Mouse (Mus musculus): ENCODE measurements around the gene Strip2. TPM values are rescaled to one million over a fixed set of nuclear protein-coding genes. Genes with fewer than 3 reads are reported as not detected.

The Strip2 gene
- polyA plus RNA-seq, 1 experiment from 2014 or later, result 0.46 TPM

DNA sequence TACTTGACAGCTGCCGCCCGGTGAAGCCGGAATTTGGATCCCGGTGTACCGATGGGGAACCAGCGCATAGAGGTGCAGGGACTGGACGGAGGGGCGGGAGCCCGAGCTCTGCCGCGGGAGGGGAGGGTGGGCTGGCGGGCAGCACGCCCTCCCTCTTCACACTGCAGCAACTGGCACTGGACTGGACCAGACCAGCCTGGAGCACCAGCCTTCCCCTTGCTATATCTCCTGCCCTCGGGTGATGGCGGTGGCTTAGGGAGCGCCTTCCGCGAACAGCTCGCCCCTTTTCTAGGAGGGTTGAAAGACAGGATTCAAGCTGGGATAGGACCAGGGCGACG, 540 bp downstream of the Strip2 start:
- H3K27me3 ChIP-seq (replicated peaks; ENCODE audit: control insufficient read depth, insufficient read depth, low read length), result peaks cover 11% of the 10 kb centered on the region; the same call in 1 of the 2 replicates
- H3K4me1 ChIP-seq (replicated peaks; ENCODE audit: control insufficient read depth, insufficient read depth, low read length), result no peaks in the 10 kb centered on the region
- no peaks in the 10 kb centered on the region for H3K9me3 ChIP-seq (ENCODE audit: control insufficient read depth)
- TF ChIP-seq CTCF (IDR thresholded peaks at IDR 0.05; ENCODE audit: low read depth), result no peak; the same call in 1 of the 2 replicates
- no peaks in the 10 kb centered on the region; the same call in 1 of the 2 replicates for H3K36me3 ChIP-seq (ENCODE audit: control insufficient read depth, insufficient read depth)
- under 1% methylated on average over 21 of the region's 21 CpGs for WGBS
- peak overlapping the region; percentile 98 for H3K4me2 ChIP-seq (replicated peaks; ENCODE audit: low read depth)
- peak overlapping the region; percentile 77 for H3K4me3 ChIP-seq (ENCODE audit: low read depth, low read length)
- peak overlapping the region; percentile 52 for H3K9ac ChIP-seq (ENCODE audit: low read depth, low read length)
- ATAC-seq, result peak; percentile 37
- no peak overlapping the region for H3K27ac ChIP-seq (ENCODE audit: low read depth, low read length)

DNA sequence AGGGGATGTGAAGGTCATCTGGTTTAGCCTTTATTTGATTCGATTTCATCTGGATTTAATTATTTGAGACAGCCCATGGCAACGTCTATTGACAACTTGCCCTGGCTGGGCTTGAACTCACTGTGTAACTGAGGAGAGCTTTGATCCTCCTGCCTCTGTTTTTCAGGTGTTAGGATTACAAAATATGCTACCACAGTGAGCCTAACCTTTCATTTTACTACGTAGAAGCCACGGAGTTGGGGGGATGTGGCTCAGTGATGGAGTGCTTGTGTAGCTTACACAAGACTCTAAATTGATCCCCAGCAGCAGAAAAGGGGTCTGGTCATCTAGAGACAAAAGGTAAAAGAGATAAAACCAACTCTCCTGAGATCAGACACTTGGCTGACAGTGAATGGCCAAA, 1.1 kb downstream of the Strip2 start:
- H3K27ac ChIP-seq (ENCODE audit: low read depth, low read length), result no peak overlapping the region
- peak overlapping the region; percentile 77 for H3K4me3 ChIP-seq (ENCODE audit: low read depth, low read length)
- H3K9me3 ChIP-seq (ENCODE audit: control insufficient read depth), result no peaks in the 10 kb centered on the region
- no peak for TF ChIP-seq CTCF (IDR thresholded peaks at IDR 0.05; ENCODE audit: low read depth)
- WGBS, result 54% methylated on average over 4 of the region's 4 CpGs
- H3K36me3 ChIP-seq (ENCODE audit: control insufficient read depth, insufficient read depth), result no peaks in the 10 kb centered on the region
- no peaks in the 10 kb centered on the region for H3K4me1 ChIP-seq (replicated peaks; ENCODE audit: control insufficient read depth, insufficient read depth, low read length)
- peaks cover 11% of the 10 kb centered on the region; the same call in 1 of the 2 replicates for H3K27me3 ChIP-seq (replicated peaks; ENCODE audit: control insufficient read depth, insufficient read depth, low read length)
- no peak for ATAC-seq
- H3K4me2 ChIP-seq (replicated peaks; ENCODE audit: low read depth), result no peak overlapping the region
- H3K9ac ChIP-seq (ENCODE audit: low read depth, low read length), result no peak overlapping the region

DNA sequence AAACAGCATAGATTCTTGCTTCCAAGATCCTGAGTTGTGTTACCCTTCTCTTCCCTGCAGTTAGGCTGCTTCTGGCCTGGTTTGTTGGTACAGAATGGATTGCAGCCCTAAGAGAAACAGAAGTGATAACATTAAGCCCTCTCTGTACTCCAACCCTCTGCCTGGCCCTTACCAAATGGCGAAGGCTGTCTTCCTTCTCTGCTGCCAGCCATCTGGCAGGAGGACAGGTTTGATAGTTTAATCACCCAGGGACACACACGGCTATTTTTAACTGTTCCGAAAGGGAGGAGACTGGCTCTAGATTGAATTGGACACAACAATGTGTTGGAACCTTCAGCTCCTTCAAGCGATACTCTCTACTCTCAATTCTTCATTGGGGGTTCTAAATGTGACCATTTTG, 6.7 kb downstream of the Strip2 start:
- Histone ChIP-seq H3K9ac (ENCODE audit: low read depth, low read length) (no peak overlapping the region), H3K4me2 (replicated peaks; ENCODE audit: low read depth) (no peak overlapping the region), H3K27me3 (replicated peaks; ENCODE audit: control insufficient read depth, insufficient read depth, low read length) (peaks cover 7% of the 10 kb centered on the region; the same call in 1 of the 2 replicates), H3K36me3 (ENCODE audit: control insufficient read depth, insufficient read depth) (no peaks in the 10 kb centered on the region), H3K27ac (ENCODE audit: low read depth, low read length) (no peak overlapping the region), H3K4me3 (ENCODE audit: low read depth, low read length) (no peak overlapping the region), H3K9me3 (ENCODE audit: control insufficient read depth) (no peaks in the 10 kb centered on the region), H3K4me1 (replicated peaks; ENCODE audit: control insufficient read depth, insufficient read depth, low read length) (no peaks in the 10 kb centered on the region)
- no peak for TF ChIP-seq CTCF (IDR thresholded peaks at IDR 0.05; ENCODE audit: low read depth)
- WGBS, result 69% methylated on average over 4 of the region's 4 CpGs
- no peak for ATAC-seq

DNA sequence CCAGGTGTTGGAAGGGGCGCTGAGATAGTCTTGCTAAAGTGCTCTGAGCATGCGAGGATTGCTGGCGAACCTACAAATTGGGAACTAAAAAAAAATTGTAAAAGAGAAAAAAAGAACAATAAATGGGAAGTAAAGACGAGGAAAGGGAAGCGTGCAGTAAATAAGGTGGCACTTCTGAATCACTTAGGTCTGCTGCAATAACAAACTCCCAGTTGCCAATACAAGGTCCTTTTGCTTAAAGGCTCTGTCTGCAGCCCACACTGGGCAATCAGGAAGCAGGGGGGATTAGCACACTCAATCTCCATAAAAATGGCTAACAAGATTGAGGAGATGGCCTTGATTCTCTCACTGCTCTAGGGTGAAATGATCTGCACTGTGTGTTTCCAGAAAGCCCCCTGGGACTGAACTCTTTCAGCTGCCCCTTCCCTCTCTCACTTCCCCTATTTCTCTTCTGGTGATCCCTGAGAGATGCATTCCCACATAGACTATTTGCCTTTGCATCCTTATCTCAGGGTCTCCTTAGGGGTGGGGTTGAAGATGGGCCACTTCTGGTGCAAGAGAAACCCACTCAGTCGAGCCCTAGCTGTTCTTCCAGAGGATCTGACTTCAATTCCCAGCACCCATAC, 8.9 kb downstream of the Strip2 start:
- WGBS, result 75% methylated on average over 6 of the region's 6 CpGs
- H3K27ac ChIP-seq (ENCODE audit: low read depth, low read length), result no peak overlapping the region
- ATAC-seq, result no peak
- H3K4me2 ChIP-seq (replicated peaks; ENCODE audit: low read depth), result no peak overlapping the region
- H3K9ac ChIP-seq (ENCODE audit: low read depth, low read length), result no peak overlapping the region
- no peaks in the 10 kb centered on the region for H3K9me3 ChIP-seq (ENCODE audit: control insufficient read depth)
- no peaks in the 10 kb centered on the region for H3K4me1 ChIP-seq (replicated peaks; ENCODE audit: control insufficient read depth, insufficient read depth, low read length)
- H3K4me3 ChIP-seq (ENCODE audit: low read depth, low read length), result no peak overlapping the region
- TF ChIP-seq CTCF (IDR thresholded peaks at IDR 0.05; ENCODE audit: low read depth), result no peak
- no peaks in the 10 kb centered on the region for H3K27me3 ChIP-seq (replicated peaks; ENCODE audit: control insufficient read depth, insufficient read depth, low read length)
- no peaks in the 10 kb centered on the region for H3K36me3 ChIP-seq (ENCODE audit: control insufficient read depth, insufficient read depth)

DNA sequence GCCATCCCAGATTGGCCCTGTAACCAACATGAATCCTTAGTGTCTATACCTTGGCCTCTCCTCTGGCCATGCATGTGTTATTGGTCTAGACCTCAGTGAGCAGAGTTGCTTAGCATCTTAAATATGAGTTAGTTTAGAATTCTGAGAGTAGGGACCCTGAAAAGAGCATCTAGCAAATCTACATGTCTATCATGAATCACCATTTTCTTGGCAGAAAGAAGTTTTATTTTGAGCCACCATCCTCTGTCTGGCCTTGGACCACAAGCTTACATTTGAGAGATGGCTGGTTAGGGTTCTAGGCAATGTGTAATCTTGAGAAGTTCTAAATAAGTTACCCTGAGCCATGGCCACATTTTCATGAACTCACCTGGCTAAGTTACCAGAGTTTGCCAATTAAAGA, 13.3 kb downstream of the Strip2 start:
- no peaks in the 10 kb centered on the region for H3K36me3 ChIP-seq (ENCODE audit: control insufficient read depth, insufficient read depth)
- H3K4me3 ChIP-seq (ENCODE audit: low read depth, low read length), result no peak overlapping the region
- no peak overlapping the region for H3K4me2 ChIP-seq (replicated peaks; ENCODE audit: low read depth)
- no peaks in the 10 kb centered on the region for H3K27me3 ChIP-seq (replicated peaks; ENCODE audit: control insufficient read depth, insufficient read depth, low read length)
- no peak for ATAC-seq
- no peak overlapping the region for H3K9ac ChIP-seq (ENCODE audit: low read depth, low read length)
- TF ChIP-seq CTCF (IDR thresholded peaks at IDR 0.05; ENCODE audit: low read depth), result no peak
- no peak overlapping the region for H3K27ac ChIP-seq (ENCODE audit: low read depth, low read length)
- H3K9me3 ChIP-seq (ENCODE audit: control insufficient read depth), result no peaks in the 10 kb centered on the region
- no peaks in the 10 kb centered on the region for H3K4me1 ChIP-seq (replicated peaks; ENCODE audit: control insufficient read depth, insufficient read depth, low read length)

DNA sequence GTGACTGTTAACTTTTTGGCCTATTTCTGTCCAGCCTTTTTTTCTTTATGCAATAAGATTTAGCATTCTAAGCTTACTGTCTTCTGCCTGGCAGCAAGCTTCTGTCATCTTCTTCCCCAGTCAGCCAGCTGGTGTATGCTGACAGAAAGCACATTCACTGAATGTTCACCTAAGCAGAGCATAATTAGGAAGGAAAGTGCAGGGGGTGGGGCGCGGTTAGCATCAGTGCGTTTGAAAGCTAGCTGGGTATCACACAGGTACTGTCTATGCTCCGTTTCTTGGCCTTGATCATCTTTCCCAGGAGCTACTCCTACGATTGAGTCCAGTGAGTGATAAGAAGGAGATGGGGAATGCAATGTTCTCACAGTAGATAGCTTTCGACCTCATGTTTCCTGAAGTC, 13.9 kb downstream of the Strip2 start:
- no peaks in the 10 kb centered on the region for H3K36me3 ChIP-seq (ENCODE audit: control insufficient read depth, insufficient read depth)
- H3K27me3 ChIP-seq (replicated peaks; ENCODE audit: control insufficient read depth, insufficient read depth, low read length), result no peaks in the 10 kb centered on the region
- no peaks in the 10 kb centered on the region for H3K4me1 ChIP-seq (replicated peaks; ENCODE audit: control insufficient read depth, insufficient read depth, low read length)
- TF ChIP-seq CTCF (IDR thresholded peaks at IDR 0.05; ENCODE audit: low read depth), result no peak
- no peak overlapping the region for H3K27ac ChIP-seq (ENCODE audit: low read depth, low read length)
- H3K4me2 ChIP-seq (replicated peaks; ENCODE audit: low read depth), result no peak overlapping the region
- no peak overlapping the region for H3K9ac ChIP-seq (ENCODE audit: low read depth, low read length)
- 71% methylated on average over 6 of the region's 6 CpGs for WGBS
- H3K4me3 ChIP-seq (ENCODE audit: low read depth, low read length), result no peak overlapping the region
- no peak for ATAC-seq
- H3K9me3 ChIP-seq (ENCODE audit: control insufficient read depth), result no peaks in the 10 kb centered on the region

DNA sequence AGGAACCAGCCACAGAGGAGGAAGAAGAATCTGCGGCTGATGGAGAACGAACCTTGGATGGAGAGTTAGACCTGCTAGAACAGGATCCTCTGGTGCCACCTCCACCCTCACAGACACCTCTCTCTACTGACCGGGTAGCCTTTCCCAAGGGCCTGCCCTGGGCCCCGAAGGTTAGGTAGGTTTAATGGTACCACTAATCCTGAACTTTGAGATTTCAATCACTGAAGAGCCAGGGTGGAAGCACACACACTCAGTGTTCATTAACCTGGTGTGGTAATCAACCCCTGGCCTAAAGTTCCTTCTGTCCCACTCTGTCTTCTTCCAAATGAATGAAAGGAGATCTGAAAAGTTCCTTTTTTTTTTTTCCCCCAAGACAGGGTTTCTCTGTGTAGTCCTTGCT, 14.4 kb downstream of the Strip2 start:
- no peak for ATAC-seq
- 65% methylated on average over 4 of the region's 4 CpGs for WGBS
- no peaks in the 10 kb centered on the region for H3K27me3 ChIP-seq (replicated peaks; ENCODE audit: control insufficient read depth, insufficient read depth, low read length)
- no peak overlapping the region for H3K4me3 ChIP-seq (ENCODE audit: low read depth, low read length)
- no peak overlapping the region for H3K27ac ChIP-seq (ENCODE audit: low read depth, low read length)
- H3K9ac ChIP-seq (ENCODE audit: low read depth, low read length), result no peak overlapping the region
- TF ChIP-seq CTCF (IDR thresholded peaks at IDR 0.05; ENCODE audit: low read depth), result no peak
- H3K9me3 ChIP-seq (ENCODE audit: control insufficient read depth), result no peaks in the 10 kb centered on the region
- no peaks in the 10 kb centered on the region for H3K4me1 ChIP-seq (replicated peaks; ENCODE audit: control insufficient read depth, insufficient read depth, low read length)
- no peak overlapping the region for H3K4me2 ChIP-seq (replicated peaks; ENCODE audit: low read depth)
- no peaks in the 10 kb centered on the region for H3K36me3 ChIP-seq (ENCODE audit: control insufficient read depth, insufficient read depth)

All from intestine, postnatal 0 days (tissue).